Mouse (Mus musculus) MN1 (cell line): ENCODE data around the gene Vmn1r69.

Source experiments
- DNase-seq: peaks from one replicate; pipeline ENCODE4 v3.0.0-alpha.2; 2016; ENCODE audit warnings: low spot score

Vmn1r69 gene

GRCm38 (mm10) chr7:10613559-10613958 lies at the start of gene Vmn1r69:
TSS of gene Vmn1r69 (minus strand) at chr7:10613659.
- DNase-seq: no peak

DNA sequence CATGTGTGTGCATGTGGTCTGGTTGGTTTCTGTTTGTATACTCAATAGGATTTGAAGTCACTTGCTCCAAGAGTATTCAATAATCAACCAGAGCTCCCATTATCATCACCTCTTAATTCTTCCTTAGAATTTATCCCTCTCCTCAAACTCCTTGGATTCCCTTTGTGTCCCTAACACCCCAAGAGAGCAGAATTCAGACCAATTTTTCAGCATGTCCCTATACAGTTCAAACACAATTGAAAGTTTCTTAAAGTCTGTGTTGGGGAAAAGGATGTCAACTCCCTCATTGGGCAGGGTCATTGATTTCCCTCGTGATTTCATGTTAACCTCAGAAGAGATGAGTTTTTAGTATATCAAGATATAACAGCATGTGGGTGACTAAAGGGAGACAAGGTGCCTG lies 17.8 kb upstream of the Vmn1r69 start, which contains the start of gene Vmn1r70:
TSS of gene Vmn1r70 (plus strand) at position 301 of the 400 bp plus-strand sequence.
- no peak for DNase-seq

GRCm38 (mm10) chr7:10558385-10558784 lies 55.1 kb downstream of the Vmn1r69 start, which contains the start of gene Vmn1r68:
TSS of gene Vmn1r68 (minus strand) at chr7:10558485.
- no peak for DNase-seq
